Mouse (Mus musculus) megakaryocyte, adult 5-6 weeks (primary cell): ENCODE data around the gene Gm14327. TPM values are rescaled to one million over a fixed set of nuclear protein-coding genes. Genes with fewer than 3 reads are reported as not detected.
"Not testable (repeated sequence)": the region's sequence is repeated elsewhere in the genome, so short reads cannot be mapped to it uniquely, and the experiment has no call there.

Source experiments
- ATAC-seq: 2 replicates; pipeline ENCODE4 v1.8.0; 2016; ENCODE audit warnings: mild to moderate bottlenecking, inconsistent platforms; ENCODE audit not compliant: poor library complexity, severe bottlenecking
- total RNA-seq, 2 experiments: library from RNA; stranded (forward) in 1 of 2; stranded (reverse) in 1 of 2; fragments of 153-499, 151-499 nt in 1 of 2; fragments of 221-1000, 200-1000 nt in 1 of 2; gene quantifications; 2 replicates each; pipeline versions ENCODE4 v1.2.3 to v1.2.4; 2015 to 2017

Gene Gm14327
- total RNA-seq (2015): 2.6 and 3.1 TPM in 2 replicates
- total RNA-seq (2017): 1.2 and 1.3 TPM in 2 replicates

- not testable (repeated sequence) for ATAC-seq
Observed at GRCm38 (mm10) chr2:177897046-177897578, at the start of gene Gm14327. Gm14327 (plus strand) TSS chr2:177897096.

GRCm38 (mm10) chr2:177862254-177862653 lies 34.6 kb upstream of the Gm14327 start:
- not testable (repeated sequence) for ATAC-seq

DNA sequence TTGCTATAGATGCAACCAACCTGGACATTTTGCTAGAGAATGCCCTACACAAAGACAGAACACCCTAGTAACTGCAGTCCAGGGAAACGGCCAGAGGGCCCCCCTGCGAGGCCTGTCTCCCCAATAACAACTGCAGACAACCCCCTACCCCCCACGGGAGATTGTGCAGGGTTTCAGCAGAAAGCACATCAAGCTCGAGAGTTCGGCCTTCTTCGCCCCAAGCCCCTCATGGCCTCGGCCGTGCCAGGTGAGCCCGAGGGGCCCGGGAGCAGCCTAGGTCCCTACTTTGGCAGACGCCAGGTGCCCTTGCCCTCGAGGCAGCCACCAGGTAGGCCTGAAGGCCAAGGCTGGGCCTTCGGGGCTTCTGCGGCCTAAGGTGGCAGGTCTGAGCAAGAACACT lies 9.2 kb upstream of the Gm14327 start:
- not testable (repeated sequence) for ATAC-seq

GRCm38 (mm10) chr2:177898171-177898570 lies 1.3 kb downstream of the Gm14327 start:
- not testable (repeated sequence) for ATAC-seq

- not testable (repeated sequence) for ATAC-seq
Observed at GRCm38 (mm10) chr2:177903276-177903675, 6.4 kb downstream of the Gm14327 start.

DNA sequence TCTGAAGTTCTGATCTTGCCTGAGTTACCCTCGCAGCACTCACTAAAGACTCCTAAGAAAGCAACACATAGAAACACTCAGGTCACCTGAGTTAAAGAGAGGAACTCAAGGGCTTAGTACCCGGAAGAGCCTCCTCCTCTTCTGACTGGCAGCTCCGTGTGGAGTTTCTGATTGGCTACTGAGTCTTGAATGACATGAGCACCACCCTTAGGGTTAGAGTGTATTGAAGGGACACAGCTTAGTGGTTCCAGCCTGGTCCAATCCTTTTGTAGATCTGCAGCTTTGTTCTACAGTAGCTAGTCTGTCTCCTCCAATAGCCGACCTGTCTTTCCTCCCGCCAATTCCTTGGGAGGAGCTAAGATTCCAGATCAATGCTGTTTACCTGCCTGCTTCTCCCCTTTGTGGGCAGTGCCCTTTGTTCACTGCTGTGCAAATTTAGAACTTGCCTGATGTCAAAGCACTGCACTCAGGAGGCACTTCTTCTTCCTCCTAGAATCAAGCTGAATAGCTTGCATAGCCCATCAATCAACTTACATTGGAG lies 28.7 kb downstream of the Gm14327 start, which contains the start of gene Zfp972:
Zfp972 (minus strand) TSS at position 51 of the 541 bp plus-strand sequence.
- not testable (repeated sequence) for ATAC-seq

Other genes with a start within 250 kb of the Gm14327 start
- 1.2 and 1.3 TPM in 2 replicates for gene Gm14322, start 137.8 kb upstream of the Gm14327 start, total RNA-seq (2015)
- 1.3 TPM in 1 of 2 replicates, not detected in the other for gene Gm14322, start 137.8 kb upstream of the Gm14327 start, total RNA-seq (2017)
- 9.7 and 16.7 TPM in 2 replicates for gene Gm14325, start 56.8 kb upstream of the Gm14327 start, total RNA-seq (2015)
- gene Gm14325, start 56.8 kb upstream of the Gm14327 start, total RNA-seq (2017): 18.7 and 31.8 TPM in 2 replicates
- gene Zfp972, start 28.5 kb downstream of the Gm14327 start, total RNA-seq (2015): not detected in 2 replicates
- gene Zfp972, start 28.5 kb downstream of the Gm14327 start, total RNA-seq (2017): 1.2 and 1.5 TPM in 2 replicates
- gene Gm14326, start 60.2 kb downstream of the Gm14327 start, total RNA-seq (2015): 39.2 and 42.3 TPM in 2 replicates
- 21.5 and 26.1 TPM in 2 replicates for gene Gm14326, start 60.2 kb downstream of the Gm14327 start, total RNA-seq (2017)
- 200 and 201 TPM in 2 replicates for gene Zfp971, start 126.2 kb downstream of the Gm14327 start, total RNA-seq (2015)
- 107 and 108 TPM in 2 replicates for gene Zfp971, start 126.2 kb downstream of the Gm14327 start, total RNA-seq (2017)
- gene Zfp931, start 181.4 kb downstream of the Gm14327 start, total RNA-seq (2015): 8.1 and 20.8 TPM in 2 replicates
- 11.4 and 14.1 TPM in 2 replicates for gene Zfp931, start 181.4 kb downstream of the Gm14327 start, total RNA-seq (2017)
- 1.5 TPM in 1 of 2 replicates, not detected in the other for gene Phactr3, start 221.9 kb downstream of the Gm14327 start, total RNA-seq (2015)
- not detected in 2 replicates for gene Phactr3, start 221.9 kb downstream of the Gm14327 start, total RNA-seq (2017)